Mouse (Mus musculus): ENCODE results near the gene Ppm1h. TPM values are rescaled to one million over a fixed set of nuclear protein-coding genes. Genes with fewer than 3 reads are reported as not detected.
A peak's percentile ranks its signal among the peaks of the same experiment; 100 is the strongest.

Gene Ppm1h
- polyA plus RNA-seq, 1 experiment from 2014 or later = 10.4 TPM

- H3K4me3 ChIP-seq (ENCODE audit: low read depth, low read length) = no peak overlapping the region
- H3K27ac ChIP-seq (ENCODE audit: low read length) = no peak overlapping the region
- H3K4me1 ChIP-seq (ENCODE audit: insufficient read depth, low read depth, low read length) = no peaks in the 10 kb centered on the region
- 60% methylated on average over 3 of the region's 3 CpGs for WGBS
- no peak overlapping the region for H3K4me2 ChIP-seq (replicated peaks; ENCODE audit: low read depth, low read length)
- no peaks in the 10 kb centered on the region for H3K36me3 ChIP-seq (ENCODE audit: insufficient read depth, low read length)
- H3K27me3 ChIP-seq (replicated peaks; ENCODE audit: insufficient read depth, low read length) = no peaks in the 10 kb centered on the region
- H3K9me3 ChIP-seq (ENCODE audit: low read length) = no peaks in the 10 kb centered on the region
- no peak overlapping the region for H3K9ac ChIP-seq (replicated peaks; ENCODE audit: low read depth)
- DNase-seq (ENCODE audit: low spot score) = peak; percentile 31
- TF ChIP-seq CTCF (IDR thresholded peaks at IDR 0.05) (no peak), EP300 (IDR thresholded peaks at IDR 0.05) (no peak)
- peak; percentile 67 for ATAC-seq
Observed at GRCm38 (mm10) chr10:122777436-122777835, 98.9 kb downstream of the Ppm1h start.

GRCm38 (mm10) chr10:122777939-122778655, 99.5 kb downstream of the Ppm1h start:
- no peak for ATAC-seq
- Histone ChIP-seq H3K9me3 (ENCODE audit: low read length) (no peaks in the 10 kb centered on the region), H3K4me2 (replicated peaks; ENCODE audit: low read depth, low read length) (no peak overlapping the region), H3K27me3 (replicated peaks; ENCODE audit: insufficient read depth, low read length) (no peaks in the 10 kb centered on the region), H3K9ac (replicated peaks; ENCODE audit: low read depth) (no peak overlapping the region), H3K27ac (ENCODE audit: low read length) (no peak overlapping the region), H3K4me3 (ENCODE audit: low read depth, low read length) (no peak overlapping the region), H3K4me1 (ENCODE audit: insufficient read depth, low read depth, low read length) (no peaks in the 10 kb centered on the region; the same call in 1 of the 2 replicates), H3K36me3 (ENCODE audit: insufficient read depth, low read length) (no peaks in the 10 kb centered on the region)
- no peak for DNase-seq (ENCODE audit: low spot score)
- no peak for TF ChIP-seq EP300 (IDR thresholded peaks at IDR 0.05)
- no peak for TF ChIP-seq CTCF (IDR thresholded peaks at IDR 0.05)
- 64% methylated on average over 3 of the region's 3 CpGs for WGBS

DNA sequence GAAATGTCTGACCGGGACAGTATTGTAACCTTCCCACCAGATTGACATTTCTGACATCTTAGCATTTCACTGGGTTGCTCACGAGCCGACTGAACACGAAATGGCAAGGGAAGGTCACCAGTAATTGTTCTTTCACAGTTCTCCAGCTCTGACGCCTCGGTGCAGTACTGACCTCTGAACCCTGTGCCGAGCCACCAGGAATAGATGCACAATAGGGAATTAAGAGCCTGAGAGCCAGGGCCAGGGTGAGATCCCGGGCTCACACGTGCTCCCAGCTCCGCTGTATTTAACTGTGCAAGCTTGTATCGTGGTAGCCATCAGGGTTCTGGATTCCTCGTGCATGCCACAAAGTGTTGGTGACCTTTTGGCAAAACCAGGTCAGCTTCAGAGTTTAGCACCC, 100.8 kb downstream of the Ppm1h start:
- ATAC-seq (no peak), DNase-seq (ENCODE audit: low spot score) (no peak)
- no peak overlapping the region for H3K4me2 ChIP-seq (replicated peaks; ENCODE audit: low read depth, low read length)
- H3K4me1 ChIP-seq (ENCODE audit: insufficient read depth, low read depth, low read length) = peaks cover 3% of the 10 kb centered on the region; the same call in 1 of the 2 replicates
- no peak for TF ChIP-seq EP300 (IDR thresholded peaks at IDR 0.05)
- no peak for TF ChIP-seq CTCF (IDR thresholded peaks at IDR 0.05)
- no peaks in the 10 kb centered on the region for H3K9me3 ChIP-seq (ENCODE audit: low read length)
- 60% methylated on average over 12 of the region's 12 CpGs for WGBS
- H3K9ac ChIP-seq (replicated peaks; ENCODE audit: low read depth) = no peak overlapping the region
- H3K36me3 ChIP-seq (ENCODE audit: insufficient read depth, low read length) = no peaks in the 10 kb centered on the region
- H3K27me3 ChIP-seq (replicated peaks; ENCODE audit: insufficient read depth, low read length) = no peaks in the 10 kb centered on the region
- no peak overlapping the region for H3K4me3 ChIP-seq (ENCODE audit: low read depth, low read length)
- no peak overlapping the region for H3K27ac ChIP-seq (ENCODE audit: low read length)

DNA sequence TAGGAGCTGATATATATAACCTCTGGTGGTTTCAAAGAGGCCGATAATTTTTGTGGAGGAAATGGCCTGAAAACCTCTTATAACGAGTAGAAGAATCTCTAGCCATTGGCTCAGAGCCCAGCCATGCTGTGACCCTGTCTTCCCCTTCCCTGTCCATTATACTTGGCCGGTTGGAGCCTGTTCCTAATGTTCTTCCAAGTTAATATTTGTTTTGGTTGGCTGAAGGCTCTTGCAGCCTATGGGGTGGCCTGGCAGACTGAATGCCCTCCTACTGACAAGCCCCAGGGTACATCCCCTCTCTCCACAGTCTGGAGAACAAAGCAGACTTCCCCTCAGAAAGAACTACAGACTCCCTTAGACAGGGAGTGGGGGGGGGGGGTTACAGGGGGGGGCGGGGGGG, 104.2 kb downstream of the Ppm1h start:
- 0 out of 2 replicates have a peak overlapping the region, but pooled peaks have one; percentile 6 for H3K4me2 ChIP-seq (replicated peaks; ENCODE audit: low read depth, low read length)
- H3K27ac ChIP-seq (ENCODE audit: low read length) = no peak overlapping the region
- H3K9ac ChIP-seq (replicated peaks; ENCODE audit: low read depth) = no peak overlapping the region
- peak; percentile 80 for DNase-seq (ENCODE audit: low spot score)
- no peaks in the 10 kb centered on the region for H3K9me3 ChIP-seq (ENCODE audit: low read length)
- TF ChIP-seq CTCF (IDR thresholded peaks at IDR 0.05) (no peak), EP300 (IDR thresholded peaks at IDR 0.05) (no peak)
- no peaks in the 10 kb centered on the region for H3K27me3 ChIP-seq (replicated peaks; ENCODE audit: insufficient read depth, low read length)
- peak; percentile 93 for ATAC-seq
- peaks cover 3% of the 10 kb centered on the region; the same call in 1 of the 2 replicates for H3K4me1 ChIP-seq (ENCODE audit: insufficient read depth, low read depth, low read length)
- H3K36me3 ChIP-seq (ENCODE audit: insufficient read depth, low read length) = no peaks in the 10 kb centered on the region
- WGBS = 9% methylated on average over 4 of the region's 4 CpGs
- no peak overlapping the region for H3K4me3 ChIP-seq (ENCODE audit: low read depth, low read length)

- H3K4me3 ChIP-seq (ENCODE audit: low read depth, low read length) = no peak overlapping the region
- TF ChIP-seq CTCF (IDR thresholded peaks at IDR 0.05) = no peak
- no peak for TF ChIP-seq EP300 (IDR thresholded peaks at IDR 0.05)
- ATAC-seq (no peak), DNase-seq (ENCODE audit: low spot score) (no peak)
- no peak overlapping the region for H3K4me2 ChIP-seq (replicated peaks; ENCODE audit: low read depth, low read length)
- 46% methylated on average over 12 of the region's 12 CpGs for WGBS
- H3K27ac ChIP-seq (ENCODE audit: low read length) = no peak overlapping the region
- H3K9me3 ChIP-seq (ENCODE audit: low read length) = no peaks in the 10 kb centered on the region
- H3K27me3 ChIP-seq (replicated peaks; ENCODE audit: insufficient read depth, low read length) = no peaks in the 10 kb centered on the region
- H3K36me3 ChIP-seq (ENCODE audit: insufficient read depth, low read length) = no peaks in the 10 kb centered on the region
- H3K4me1 ChIP-seq (ENCODE audit: insufficient read depth, low read depth, low read length) = no peaks in the 10 kb centered on the region; the same call in 1 of the 2 replicates
- H3K9ac ChIP-seq (replicated peaks; ENCODE audit: low read depth) = no peak overlapping the region
Observed at GRCm38 (mm10) chr10:122789648-122790170, 111.1 kb downstream of the Ppm1h start.

DNA sequence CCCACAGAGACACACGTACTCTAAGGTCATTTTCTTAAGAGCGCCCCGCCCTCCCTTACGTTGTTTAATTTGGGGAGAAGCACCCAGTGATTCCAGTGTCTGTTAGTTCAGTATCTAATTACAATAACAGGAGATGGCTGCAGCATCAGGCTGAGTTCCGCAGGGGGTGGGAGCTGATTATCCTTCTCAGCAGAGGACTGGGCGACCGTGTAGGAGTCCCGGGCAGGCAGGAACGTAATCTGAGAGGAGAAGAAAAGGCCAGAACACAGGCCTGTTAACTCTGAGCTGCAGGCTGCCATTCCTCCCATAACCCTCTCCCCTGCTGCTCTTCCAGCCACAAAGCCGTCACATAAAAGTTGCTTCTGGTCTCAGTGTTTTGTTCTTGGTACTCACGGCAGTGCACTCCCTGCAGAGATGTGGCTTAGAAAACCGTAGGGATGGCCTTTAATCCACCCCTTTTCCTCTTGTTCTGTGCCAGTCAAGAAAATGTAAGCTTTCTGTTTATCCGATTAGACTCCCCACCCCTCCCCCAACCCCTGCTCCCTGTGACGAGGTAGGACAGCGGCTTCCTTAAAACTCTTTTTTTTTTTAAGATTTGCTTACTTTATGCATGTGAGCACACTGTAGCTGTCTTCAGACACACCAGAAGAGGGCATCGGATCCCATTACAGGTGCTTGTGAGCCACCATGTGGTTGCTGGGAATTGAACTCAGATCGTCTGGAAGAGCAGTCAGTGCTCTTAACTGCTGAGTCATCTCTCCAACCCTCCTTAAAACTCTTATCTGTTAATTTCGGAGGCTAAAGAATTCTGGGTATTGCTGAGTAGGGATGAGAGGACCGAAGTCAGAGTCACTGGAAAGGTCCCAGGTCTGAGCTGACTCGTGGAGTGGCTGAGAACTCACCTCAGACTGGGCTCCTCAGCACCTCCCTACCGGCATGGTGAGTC, 113.7 kb downstream of the Ppm1h start:
- DNase-seq (ENCODE audit: low spot score) = peak; percentile 37
- H3K27ac ChIP-seq (ENCODE audit: low read length) = peak overlapping the region; percentile 3; the same call in 1 of the 2 replicates
- H3K4me3 ChIP-seq (ENCODE audit: low read depth, low read length) = peak overlapping the region; percentile 8; the same call in 1 of the 2 replicates
- ATAC-seq = 0 out of 2 replicates have a peak, but pooled peaks have one; percentile 22
- H3K9me3 ChIP-seq (ENCODE audit: low read length) = no peaks in the 10 kb centered on the region
- TF ChIP-seq EP300 (IDR thresholded peaks at IDR 0.05) = 0 out of 2 replicates have a peak, but pooled peaks have one; percentile 9
- peak; percentile 35 for TF ChIP-seq CTCF (IDR thresholded peaks at IDR 0.05)
- H3K9ac ChIP-seq (replicated peaks; ENCODE audit: low read depth) = no peak overlapping the region
- H3K4me1 ChIP-seq (ENCODE audit: insufficient read depth, low read depth, low read length) = no peaks in the 10 kb centered on the region; the same call in 1 of the 2 replicates
- no peaks in the 10 kb centered on the region for H3K36me3 ChIP-seq (ENCODE audit: insufficient read depth, low read length)
- no peaks in the 10 kb centered on the region for H3K27me3 ChIP-seq (replicated peaks; ENCODE audit: insufficient read depth, low read length)
- H3K4me2 ChIP-seq (replicated peaks; ENCODE audit: low read depth, low read length) = peak overlapping the region; percentile 44
- 12% methylated on average over 21 of the region's 21 CpGs for WGBS

Measured in lung, postnatal 0 days (tissue).